Mouse (Mus musculus) cerebellum, adult 8-10 months (tissue): ENCODE measurements at regions not wholly inside any gene's neighbourhood (a gene's known extent, or its start where the extent isn't known, plus 50 kb on each side); places are given as distances from the start of the nearest gene placed in this dataset.

Experiments
- DNase-seq: peaks from one replicate; pipeline ENCODE4 v3.0.0; 2022

- DNase-seq: no peak
These were observed 96.4 kb downstream of the Nedd1 start for GRCm38 (mm10) chr10:92625781-92626180.

DNA sequence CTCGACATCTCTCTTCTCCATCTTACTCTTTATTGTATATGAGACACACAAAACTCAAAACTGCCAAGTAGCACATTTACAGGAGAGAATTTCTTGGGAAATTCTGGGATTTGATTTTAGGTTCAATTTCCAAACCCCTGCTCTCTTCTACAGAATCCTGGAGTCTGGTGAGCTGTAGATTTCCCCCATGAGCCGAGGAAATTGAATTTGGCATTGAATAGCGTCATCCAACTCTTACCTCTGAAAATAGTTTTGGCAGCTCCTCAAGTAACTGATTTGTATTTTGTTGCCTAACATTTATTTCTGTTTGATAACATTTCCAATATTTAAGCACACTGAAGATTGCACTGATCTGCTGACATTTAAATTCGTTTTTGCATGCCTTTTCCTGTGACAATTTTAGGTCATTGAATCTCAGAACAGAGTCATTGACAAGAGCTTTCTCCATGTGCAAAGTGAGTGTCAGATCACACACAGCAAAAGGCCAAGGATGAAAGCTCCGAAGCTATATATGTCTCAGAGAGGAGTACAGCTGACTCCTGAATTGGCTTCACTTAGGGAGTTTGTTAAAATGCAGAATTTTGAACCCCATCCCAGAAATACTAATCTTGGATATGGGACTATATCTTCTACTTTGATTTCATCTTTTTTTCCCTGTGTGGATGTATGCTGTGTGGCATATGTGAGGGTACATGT lies 106.4 kb downstream of the Nedd1 start:
- no peak for DNase-seq

DNA sequence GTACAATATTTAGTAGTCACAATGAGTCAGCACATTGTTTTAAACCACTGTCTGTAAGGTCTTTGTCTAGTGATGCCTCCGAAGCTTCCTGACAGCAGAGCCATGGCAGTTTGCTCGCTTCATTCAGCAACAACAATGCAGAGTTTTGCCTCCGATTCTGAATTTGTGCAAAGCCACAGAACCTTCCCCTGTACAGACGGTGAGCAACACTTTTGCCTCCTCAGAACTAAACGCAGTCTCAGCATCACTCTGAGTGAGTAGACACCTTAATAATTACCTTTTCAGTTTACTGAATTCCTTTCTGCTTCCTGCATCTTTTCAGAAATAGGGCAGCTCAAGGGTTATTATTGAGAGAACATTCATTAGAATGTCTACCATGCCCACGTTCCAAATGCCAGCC lies 107.9 kb downstream of the Nedd1 start:
- no peak for DNase-seq

DNA sequence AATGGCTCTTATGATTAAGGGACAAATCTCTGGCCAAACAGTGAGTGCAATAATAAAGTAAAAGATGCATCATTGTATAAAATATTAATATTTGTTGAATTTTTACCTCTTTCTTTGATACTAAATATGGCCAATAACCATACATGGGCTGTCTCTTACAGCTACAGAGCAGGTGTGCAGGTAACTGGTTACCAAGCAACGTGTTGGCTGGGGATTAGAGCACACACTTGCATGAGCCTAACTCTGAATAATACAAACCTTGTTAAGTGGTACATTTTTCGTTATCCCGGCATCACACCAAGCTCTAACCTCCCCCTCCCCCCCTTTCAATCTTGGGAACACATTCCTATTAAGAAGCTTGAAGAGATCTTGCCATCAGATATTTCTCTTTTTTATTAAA lies 111.2 kb downstream of the Nedd1 start:
- DNase-seq: no peak

DNA sequence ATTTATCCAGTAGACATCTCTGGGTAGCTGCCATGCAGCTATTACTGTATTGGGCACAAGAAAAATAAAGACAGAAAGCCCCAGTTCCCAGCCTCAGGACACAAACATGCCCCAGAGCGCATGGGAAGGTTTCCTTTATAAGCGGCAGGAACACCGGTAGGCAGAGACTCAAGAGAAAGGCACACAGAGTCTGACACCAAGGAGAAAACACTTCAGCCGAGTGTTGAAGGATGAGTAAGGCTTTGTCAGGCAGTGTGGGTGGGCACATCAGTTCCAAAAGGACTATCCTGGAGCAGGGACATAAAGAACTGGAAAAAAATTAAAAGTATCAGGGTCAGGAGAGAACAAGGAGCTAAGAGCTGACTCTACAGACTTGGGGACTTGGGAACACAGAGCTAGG lies 115.5 kb downstream of the Nedd1 start:
- DNase-seq: no peak

DNA sequence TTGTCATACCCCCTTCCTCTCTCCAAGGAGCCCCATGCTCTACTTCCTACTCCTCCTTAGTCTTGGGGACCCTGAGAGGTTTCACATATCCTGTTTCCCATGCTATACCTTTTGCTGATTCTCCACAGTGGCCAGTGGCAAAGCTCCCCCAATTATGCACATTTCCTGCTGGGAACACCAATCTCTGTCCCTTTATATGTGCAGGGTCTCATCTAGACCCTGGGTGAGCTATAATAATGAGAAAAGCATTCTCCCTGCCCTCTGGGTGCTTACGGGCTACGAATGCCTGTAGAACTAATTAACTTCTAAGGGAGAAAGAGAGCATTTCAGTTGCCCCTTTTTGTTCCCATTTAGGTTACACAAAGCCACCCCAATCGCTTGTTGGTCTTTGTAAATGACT lies 116.6 kb downstream of the Nedd1 start:
- no peak for DNase-seq

GRCm38 (mm10) chr10:92600116-92600515 lies 122.1 kb downstream of the Nedd1 start:
- no peak for DNase-seq

DNA sequence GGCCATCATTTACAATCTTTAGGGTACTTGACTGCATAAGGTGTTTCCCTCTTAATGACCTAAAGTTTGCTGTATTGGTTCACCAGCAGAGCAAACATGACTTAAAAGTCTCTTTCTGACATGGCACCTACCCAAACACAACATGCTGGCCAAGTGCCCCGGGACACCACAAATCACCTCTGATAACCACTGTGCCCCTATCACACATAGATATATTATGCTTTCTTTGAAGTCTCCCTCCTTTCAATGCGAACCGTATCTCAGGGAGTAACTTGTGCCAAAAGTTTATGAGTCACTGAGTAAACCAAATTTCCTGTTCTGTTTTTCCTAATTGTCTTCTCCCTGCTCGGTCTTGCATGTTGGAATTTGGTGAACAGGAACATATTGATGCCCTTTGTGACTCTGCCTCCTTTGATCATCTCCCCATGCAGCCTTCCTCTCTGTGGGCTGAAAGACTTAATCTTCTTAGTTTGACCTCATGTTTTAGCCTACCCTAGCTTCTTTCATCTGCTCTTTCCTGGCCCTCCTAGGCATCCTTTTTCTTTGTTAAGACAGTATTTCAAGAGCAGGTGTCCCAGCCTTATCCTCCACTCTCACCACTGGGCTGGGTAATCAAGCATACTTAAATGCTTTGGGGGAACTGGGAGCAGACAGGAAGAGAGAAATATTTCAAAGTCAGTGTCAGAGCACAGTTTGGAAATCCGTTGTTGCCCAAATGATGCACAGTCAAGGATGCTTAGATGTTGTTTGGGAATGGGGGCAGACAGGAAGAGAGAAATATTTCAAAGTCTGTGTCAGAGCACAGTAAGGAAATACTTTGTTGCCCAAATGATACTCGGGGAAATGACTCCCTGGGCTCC lies 126.5 kb downstream of the Nedd1 start:
- DNase-seq: no peak

GRCm38 (mm10) chr10:92593947-92594460 lies 128.2 kb downstream of the Nedd1 start:
- DNase-seq: no peak

GRCm38 (mm10) chr10:92578872-92579271 lies 143.3 kb downstream of the Nedd1 start:
- DNase-seq: no peak

GRCm38 (mm10) chr10:92570496-92570895 lies 151.7 kb downstream of the Nedd1 start:
- DNase-seq: no peak

- no peak for DNase-seq
These were observed 164.8 kb downstream of the Nedd1 start for GRCm38 (mm10) chr10:92557463-92557862.

DNA sequence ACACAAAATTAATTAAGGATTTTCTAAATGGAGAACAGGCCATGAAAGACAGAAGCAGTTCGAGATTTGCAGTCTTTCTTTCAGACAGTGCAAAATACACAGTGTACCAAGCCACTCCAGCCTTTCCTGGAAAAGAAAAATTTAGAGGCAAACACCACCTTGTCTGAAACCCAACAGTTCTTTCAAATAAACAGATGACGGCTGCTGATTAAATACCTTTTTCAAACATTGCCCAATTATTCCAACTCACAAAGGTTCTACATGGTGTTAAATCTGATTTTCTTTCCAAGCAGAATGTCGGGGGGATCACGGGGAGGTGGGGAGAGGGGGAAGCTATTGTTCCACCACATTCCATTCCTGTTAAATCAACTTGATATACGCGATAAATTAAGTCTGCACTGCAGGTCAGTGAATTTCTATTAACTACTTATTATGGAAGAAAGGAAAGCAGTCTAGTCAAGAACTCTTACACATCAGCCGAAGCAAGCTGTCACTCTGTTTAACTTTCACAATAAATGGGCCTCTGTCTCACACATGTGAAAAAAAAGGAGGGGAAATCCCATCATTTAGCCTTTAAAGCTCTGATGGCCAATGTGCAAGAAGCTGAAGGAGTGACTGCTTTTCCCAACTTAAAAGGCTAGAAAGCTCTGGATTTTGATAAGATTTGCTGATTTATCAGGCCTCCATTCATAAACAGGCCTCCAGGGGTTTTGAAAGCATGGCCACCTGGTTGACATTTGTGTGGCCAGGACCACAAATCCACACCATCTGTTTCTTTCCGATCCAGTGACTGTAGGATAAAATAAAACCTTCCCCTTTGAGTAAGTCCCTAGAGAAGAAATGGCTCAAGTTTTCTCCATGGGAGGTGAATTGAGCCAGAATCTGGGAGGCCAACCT lies 165.4 kb downstream of the Nedd1 start:
- DNase-seq: no peak

GRCm38 (mm10) chr10:92555727-92556525 lies 166.3 kb downstream of the Nedd1 start:
- no peak for DNase-seq

DNA sequence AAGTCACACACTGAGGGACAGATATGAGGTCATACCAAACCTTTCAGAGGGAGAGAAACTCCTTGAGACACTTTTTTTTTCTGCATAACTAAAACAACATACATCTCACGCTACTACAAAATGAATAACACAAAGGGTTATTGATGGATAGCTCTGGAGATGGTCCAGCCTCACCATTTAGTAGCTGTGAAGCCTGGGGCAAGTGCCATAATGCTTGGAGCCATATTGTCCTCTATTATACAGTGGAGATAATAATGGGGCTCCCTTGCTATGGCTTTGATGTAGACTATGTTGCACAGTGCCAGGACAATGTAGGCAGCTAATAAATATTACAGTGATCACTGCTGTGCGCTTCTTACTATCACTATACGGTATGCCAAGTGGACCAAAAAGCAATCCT lies 168.3 kb downstream of the Nedd1 start:
- DNase-seq: no peak

GRCm38 (mm10) chr10:92548875-92549586 lies 173.2 kb downstream of the Nedd1 start:
- DNase-seq: no peak

GRCm38 (mm10) chr10:92538433-92538832 lies 183.8 kb downstream of the Nedd1 start:
- DNase-seq: no peak

DNA sequence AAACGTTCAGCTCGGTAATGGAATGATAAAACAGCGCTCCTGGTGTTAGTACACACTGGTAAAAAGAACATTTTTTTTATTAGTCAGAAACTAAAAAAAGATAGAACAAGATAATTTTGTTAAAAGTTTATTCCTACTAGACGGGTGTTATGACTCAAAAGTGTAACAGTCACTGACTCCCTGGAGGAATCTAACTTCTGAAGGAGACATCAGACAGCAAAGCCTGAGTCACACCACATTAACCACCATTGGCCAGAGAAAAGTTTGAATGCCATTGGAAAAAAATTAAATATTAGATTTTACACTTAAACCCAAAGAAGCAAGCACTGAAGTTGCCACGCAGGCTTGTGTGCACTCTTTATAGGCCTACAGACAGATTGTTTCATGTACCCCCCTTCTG lies 205.3 kb downstream of the Nedd1 start:
- DNase-seq: no peak

- DNase-seq: no peak
These were observed 210.5 kb downstream of the Nedd1 start for GRCm38 (mm10) chr10:92511769-92512168.

DNA sequence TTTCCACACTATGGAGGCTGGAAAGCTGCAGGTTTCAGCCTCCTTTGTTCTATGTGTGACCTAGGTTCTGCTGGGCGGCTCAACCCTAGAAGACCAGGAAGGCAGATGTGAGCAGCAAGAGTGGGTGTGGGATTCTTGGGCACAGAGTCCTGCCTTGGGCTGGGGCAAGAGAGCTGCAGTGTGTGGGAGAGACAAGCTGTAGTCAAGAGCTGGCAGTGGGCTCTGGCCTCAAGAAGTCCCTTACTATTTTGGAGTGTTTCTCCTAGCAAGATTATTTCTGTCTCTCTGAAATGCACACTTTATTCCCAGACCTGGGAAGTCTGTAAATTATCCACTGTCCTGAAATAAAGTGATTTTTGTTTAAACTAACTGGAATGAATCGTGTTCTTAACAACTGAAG lies 211.5 kb downstream of the Nedd1 start:
- no peak for DNase-seq

- DNase-seq: no peak
These were observed 217.9 kb downstream of the Nedd1 start for GRCm38 (mm10) chr10:92504271-92504670.

DNA sequence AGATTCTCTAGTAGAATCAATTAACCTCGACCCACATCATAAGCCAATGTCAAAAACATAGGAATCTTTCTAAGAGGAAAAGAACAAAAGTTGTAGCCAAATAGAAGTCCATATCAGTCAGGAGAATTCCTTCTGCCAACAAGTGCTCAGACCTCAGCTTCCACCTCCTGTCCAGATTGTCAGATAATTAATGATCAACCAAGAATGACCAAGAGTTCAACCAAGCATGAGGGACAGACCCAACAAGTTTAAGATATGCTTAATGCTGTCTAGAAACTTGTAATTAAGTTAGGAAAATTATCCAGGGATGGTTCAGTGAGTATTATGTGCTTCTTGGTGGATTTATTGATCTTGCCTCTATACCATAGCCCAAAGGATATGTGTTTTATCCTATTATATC lies 238.6 kb downstream of the Nedd1 start:
- DNase-seq: no peak
